Mouse (Mus musculus) embryonic facial prominence, embryonic 12.5 days (tissue): ENCODE measurements at regions not wholly inside any gene's neighbourhood (a gene's known extent, or its start where the extent isn't known, plus 50 kb on each side); places are given as distances from the start of the nearest gene placed in this dataset.
"Not testable (repeated sequence)": the region's sequence is repeated elsewhere in the genome, so short reads cannot be mapped to it uniquely, and the experiment has no call there.

ENCODE experiments used
- ATAC-seq: fragments of 200-750 bp; cut with Nextera tagmentation; 2 replicates; pipeline ENCODE4 v1.8.0; 2017; ENCODE audit not compliant: insufficient number of reproducible peaks, insufficient read depth, low FRiP score, low TSS enrichment
- H3K27ac ChIP-seq: fragments of 300-500 bp; sonication (generic); 2 replicates; pipeline ENCODE4 v1.5.1; 2016; ENCODE audit warnings: mild to moderate bottlenecking
- H3K27me3 ChIP-seq: fragments of 300-500 bp; sonication (generic); 2 replicates; pipeline ENCODE4 v1.6.1; 2016; ENCODE audit warnings: mild to moderate bottlenecking, moderate library complexity
- H3K36me3 ChIP-seq: fragments of 300-500 bp; sonication (generic); 2 replicates; pipeline ENCODE4 v1.6.1; 2016; ENCODE audit warnings: mild to moderate bottlenecking
- H3K4me1 ChIP-seq: fragments of 300-500 bp; sonication (generic); 2 replicates; pipeline ENCODE4 v1.6.1; 2016
- H3K4me2 ChIP-seq: fragments of 300-500 bp; sonication (generic); replicated peaks from 2 replicates; pipeline ENCODE4 v1.6.1; 2016; ENCODE audit warnings: mild to moderate bottlenecking, moderate library complexity
- H3K4me3 ChIP-seq: fragments of 300-500 bp; sonication (generic); 2 replicates; pipeline ENCODE4 v1.5.1; 2016; ENCODE audit warnings: mild to moderate bottlenecking
- H3K9ac ChIP-seq: fragments of 300-500 bp; sonication (generic); 2 replicates; pipeline ENCODE4 v1.6.1; 2016; ENCODE audit warnings: mild to moderate bottlenecking, moderate library complexity
- H3K9me3 ChIP-seq: fragments of 300-500 bp; sonication (generic); 2 replicates; pipeline ENCODE4 v1.6.1; 2016; ENCODE audit warnings: mild to moderate bottlenecking, moderate library complexity
- WGBS: fragments of 180-500 bp; shearing (Covaris S2); methylation state at CpG from one replicate; pipeline ENCODE4 v1.1.7; 2016; 5-methylcytosine and 5-hydroxymethylcytosine counted together

DNA sequence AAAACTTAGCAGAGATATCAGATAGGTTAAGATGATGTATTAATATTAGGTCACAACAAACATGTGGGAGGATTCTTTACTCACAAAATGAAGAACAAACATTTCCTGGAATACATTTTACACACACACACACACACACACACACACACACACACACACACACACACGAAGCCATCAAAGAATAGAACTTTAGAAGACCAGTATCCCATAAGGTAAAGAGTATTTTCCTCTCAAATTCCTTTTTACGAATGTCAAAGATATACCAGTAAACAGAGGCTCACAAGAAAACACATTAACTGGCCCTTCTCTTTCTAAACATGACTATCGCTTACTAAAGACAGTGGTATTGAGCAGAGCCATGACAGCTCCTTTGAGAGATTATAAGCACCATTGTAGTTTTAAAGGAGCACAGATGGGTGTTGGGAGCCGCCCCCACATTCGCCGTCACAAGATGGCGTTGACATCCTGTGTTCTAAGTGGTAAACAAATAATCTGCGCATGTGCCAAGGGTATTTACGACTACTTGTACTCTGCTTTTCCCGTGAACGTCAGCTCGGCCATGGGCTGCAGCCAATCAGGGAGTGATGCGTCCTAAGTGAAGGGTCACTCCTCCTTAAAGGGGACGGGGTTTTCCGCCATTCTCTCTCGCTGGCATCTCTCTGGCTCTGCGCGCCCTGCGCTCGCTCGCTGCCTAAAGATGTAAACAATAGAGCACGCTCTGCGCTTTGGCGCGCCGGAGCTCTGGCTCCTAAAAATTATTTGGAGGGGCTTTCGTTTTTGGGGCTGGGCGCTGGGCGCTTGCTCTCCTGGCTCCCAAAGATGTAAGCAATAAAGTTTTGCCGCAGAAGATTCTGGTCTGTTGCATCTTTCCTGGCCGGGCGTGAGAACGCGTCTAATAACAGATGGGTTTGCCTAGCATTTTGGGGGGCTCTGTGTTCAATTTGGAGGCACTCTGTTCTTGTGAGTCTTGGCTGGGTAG lies 160.0 kb downstream of the Csl start:
- not testable (repeated sequence) for H3K27me3 ChIP-seq, H3K36me3 ChIP-seq, H3K27ac ChIP-seq, H3K9me3 ChIP-seq, H3K4me1 ChIP-seq, ATAC-seq
- Histone ChIP-seq H3K9ac (peak overlapping the region; percentile 16), H3K4me2 (peak overlapping the region; percentile 49), H3K4me3 (peak overlapping the region; percentile 39)
- WGBS, result 46% methylated on average over 28 of the region's 34 CpGs

DNA sequence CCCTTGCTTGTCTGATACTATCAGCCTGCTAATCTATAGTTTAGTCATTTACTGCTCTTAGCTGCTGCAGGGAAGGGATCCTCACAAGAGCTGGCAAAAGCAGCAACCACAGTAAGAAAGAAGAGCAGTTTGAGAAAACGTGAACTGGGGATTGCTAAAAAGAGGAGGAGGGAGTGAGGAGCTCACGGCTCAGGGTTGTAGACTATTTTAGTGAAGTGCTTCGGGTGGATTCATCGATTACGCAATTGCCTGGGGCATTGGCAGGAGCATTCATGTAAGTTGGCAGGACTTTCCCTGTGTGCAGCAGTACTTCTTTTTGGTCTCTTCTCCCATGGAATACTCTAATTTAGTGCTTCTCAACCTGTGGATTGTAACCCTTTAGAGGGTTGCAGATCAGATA lies 157.1 kb downstream of the Csl start:
- Histone ChIP-seq H3K9ac (no peak overlapping the region), H3K9me3 (0 out of 2 replicates have a peak, but pooled peaks cover 4% of the 10 kb centered on the region), H3K27me3 (no peaks in the 10 kb centered on the region), H3K4me3 (no peak overlapping the region), H3K4me2 (no peak overlapping the region), H3K36me3 (no peaks in the 10 kb centered on the region), H3K27ac (no peak overlapping the region), H3K4me1 (no peaks in the 10 kb centered on the region)
- WGBS, result 84% methylated on average over 5 of the region's 5 CpGs
- ATAC-seq, result no peak

DNA sequence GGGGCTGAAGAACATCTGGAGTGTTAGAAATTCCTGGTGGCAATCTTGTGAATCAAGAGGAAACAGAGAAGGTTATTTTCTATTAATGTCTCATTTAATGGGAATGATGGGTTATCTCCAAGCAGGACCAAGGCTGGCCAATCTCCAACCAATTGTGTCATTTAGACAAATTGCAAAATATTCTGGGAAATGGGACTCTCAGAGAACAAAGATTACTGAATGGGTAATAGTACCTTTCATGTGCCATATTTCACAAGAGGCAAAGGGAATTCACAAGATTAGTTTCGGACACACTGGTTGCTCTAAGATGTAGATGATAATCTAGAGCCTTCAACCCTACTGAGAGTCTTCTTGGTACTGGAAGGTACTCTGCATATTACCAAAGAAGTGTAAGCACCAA lies 155.3 kb downstream of the Csl start:
- Histone ChIP-seq H3K27ac (no peak overlapping the region), H3K9ac (no peak overlapping the region), H3K4me2 (no peak overlapping the region), H3K4me3 (no peak overlapping the region), H3K36me3 (no peaks in the 10 kb centered on the region), H3K4me1 (no peaks in the 10 kb centered on the region), H3K9me3 (no peaks in the 10 kb centered on the region), H3K27me3 (no peaks in the 10 kb centered on the region)
- ATAC-seq, result no peak
- WGBS, result 86% methylated on average over 1 of the region's 1 CpGs

DNA sequence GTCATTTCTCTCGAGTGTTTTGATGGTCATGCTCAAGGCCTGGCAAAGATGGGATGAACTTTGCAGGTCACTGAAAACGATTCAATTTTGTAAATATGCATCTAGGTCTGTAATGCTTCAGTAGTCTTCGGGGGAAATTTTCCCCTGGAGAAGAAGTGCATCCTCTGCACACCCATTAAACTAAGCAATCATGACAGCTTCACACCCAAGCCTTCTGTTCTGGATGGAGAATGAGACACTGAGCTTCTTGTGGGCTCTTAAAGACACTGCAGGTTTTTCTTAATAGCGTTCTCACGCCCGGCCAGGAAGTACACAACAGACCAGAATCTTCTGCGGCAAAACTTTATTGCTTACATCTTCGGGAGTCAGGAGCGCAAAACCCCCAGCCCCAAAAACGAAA lies 151.0 kb downstream of the Csl start:
- 78% methylated on average over 10 of the region's 10 CpGs for WGBS
- no peaks in the 10 kb centered on the region for H3K4me1 ChIP-seq
- H3K27ac ChIP-seq, result no peak overlapping the region
- H3K9ac ChIP-seq, result no peak overlapping the region
- H3K4me3 ChIP-seq, result no peak overlapping the region
- peaks cover 2% of the 10 kb centered on the region; the same call in 1 of the 2 replicates for H3K9me3 ChIP-seq
- no peak for ATAC-seq
- no peaks in the 10 kb centered on the region for H3K36me3 ChIP-seq
- no peak overlapping the region for H3K4me2 ChIP-seq
- no peaks in the 10 kb centered on the region for H3K27me3 ChIP-seq

DNA sequence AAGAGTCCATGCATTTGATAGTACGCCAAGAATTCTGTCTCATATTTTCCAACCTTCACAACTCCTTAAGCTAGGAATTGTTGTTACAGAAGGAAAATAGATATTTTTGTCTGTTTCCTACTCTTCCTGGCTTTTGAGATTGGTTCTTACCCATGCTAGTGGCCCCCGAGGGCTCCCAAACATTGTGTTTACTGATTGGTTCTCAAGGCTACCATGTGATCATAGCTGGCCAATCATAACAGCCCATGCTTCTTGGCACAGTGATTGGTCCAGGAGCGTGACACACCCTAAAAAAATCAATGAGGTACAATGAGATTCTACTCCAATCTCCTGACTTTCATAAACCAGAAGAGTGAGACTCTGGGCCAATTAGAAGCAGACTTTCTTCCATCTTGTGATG lies 150.0 kb downstream of the Csl start:
- no peak for ATAC-seq
- WGBS, result 92% methylated on average over 3 of the region's 3 CpGs
- H3K27me3 ChIP-seq, result no peaks in the 10 kb centered on the region

DNA sequence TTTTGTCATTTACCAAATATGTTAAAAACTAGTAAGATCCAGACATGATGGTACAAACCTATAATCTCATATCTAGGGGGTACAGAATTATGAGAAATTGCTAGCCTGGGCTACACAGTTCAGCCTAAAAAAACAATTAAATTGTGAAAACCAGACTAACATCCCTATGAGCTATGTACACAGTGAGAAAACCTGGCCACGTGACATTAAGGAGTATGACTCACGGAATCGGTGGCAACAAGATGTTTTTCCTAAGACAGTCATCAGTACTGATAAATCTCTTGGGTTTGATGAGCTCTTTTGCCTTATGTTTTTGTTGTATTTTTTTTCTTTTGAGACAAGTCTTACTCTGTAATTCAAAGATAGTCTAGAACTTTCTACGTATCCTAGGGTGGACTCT lies 148.6 kb downstream of the Csl start:
- ATAC-seq, result no peak
- H3K4me1 ChIP-seq, result no peaks in the 10 kb centered on the region
- WGBS, result 90% methylated on average over 4 of the region's 4 CpGs

More for the DNA sequence above, 150.0 kb downstream of the Csl start:
- Histone ChIP-seq H3K9me3 (peaks cover 2% of the 10 kb centered on the region; the same call in 1 of the 2 replicates), H3K36me3 (no peaks in the 10 kb centered on the region), H3K4me2 (no peak overlapping the region), H3K4me3 (no peak overlapping the region), H3K27ac (no peak overlapping the region), H3K4me1 (no peaks in the 10 kb centered on the region), H3K9ac (no peak overlapping the region)

DNA sequence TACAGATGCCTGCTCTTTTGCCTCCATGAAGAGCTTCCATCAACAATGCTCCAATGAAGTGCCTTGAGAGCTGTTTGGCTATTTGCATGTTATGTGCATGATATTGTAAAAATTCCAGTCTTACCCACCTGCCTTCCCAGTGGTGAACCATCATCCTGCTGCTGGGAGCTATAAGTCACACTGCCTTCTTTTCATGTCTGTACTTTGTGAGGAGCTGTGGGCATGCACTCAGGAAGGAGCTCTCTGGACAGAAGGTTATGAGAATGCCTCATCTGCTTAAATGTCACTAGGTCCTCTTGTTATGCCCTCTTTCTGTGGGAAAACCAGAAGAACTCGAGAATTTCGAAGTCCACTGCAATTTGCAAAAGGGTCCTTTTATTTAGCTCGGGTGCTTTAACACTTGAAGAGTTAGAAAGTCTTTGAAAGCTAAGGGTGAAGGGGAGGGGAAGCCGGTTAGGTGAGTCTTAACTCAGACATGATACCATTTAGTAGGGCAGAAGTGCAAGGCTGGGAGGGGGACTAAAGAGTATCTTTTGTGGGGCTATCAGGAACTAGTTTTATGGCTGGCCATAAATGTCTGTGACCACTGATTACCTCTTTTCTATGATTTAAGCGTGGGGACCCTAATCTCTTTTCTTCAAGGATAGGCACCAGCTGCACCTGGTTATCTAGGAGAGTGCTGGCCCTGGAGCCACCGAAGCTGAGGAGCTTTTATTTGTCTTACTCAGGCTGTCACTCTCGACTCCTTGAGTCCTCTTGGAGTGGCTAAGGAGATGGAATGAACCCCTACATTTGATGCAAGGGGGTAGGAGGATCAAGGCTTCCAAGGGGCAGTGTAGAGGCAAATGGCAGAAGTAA lies 144.8 kb downstream of the Csl start:
- Histone ChIP-seq H3K4me3 (no peak overlapping the region), H3K9me3 (peaks cover 2% of the 10 kb centered on the region; the same call in 1 of the 2 replicates), H3K4me2 (no peak overlapping the region), H3K36me3 (no peaks in the 10 kb centered on the region), H3K27me3 (no peaks in the 10 kb centered on the region), H3K9ac (no peak overlapping the region), H3K4me1 (no peaks in the 10 kb centered on the region), H3K27ac (no peak overlapping the region)
- 60% methylated on average over 7 of the region's 7 CpGs for whole genome bisulfite sequencing
- ATAC-seq, result no peak

More for the DNA sequence above, 148.6 kb downstream of the Csl start:
- no peak overlapping the region for H3K27ac ChIP-seq
- no peak overlapping the region for H3K9ac ChIP-seq
- H3K27me3 ChIP-seq, result no peaks in the 10 kb centered on the region
- peaks cover 2% of the 10 kb centered on the region; the same call in 1 of the 2 replicates for H3K9me3 ChIP-seq
- H3K36me3 ChIP-seq, result no peaks in the 10 kb centered on the region
- H3K4me2 ChIP-seq, result no peak overlapping the region
- no peak overlapping the region for H3K4me3 ChIP-seq

DNA sequence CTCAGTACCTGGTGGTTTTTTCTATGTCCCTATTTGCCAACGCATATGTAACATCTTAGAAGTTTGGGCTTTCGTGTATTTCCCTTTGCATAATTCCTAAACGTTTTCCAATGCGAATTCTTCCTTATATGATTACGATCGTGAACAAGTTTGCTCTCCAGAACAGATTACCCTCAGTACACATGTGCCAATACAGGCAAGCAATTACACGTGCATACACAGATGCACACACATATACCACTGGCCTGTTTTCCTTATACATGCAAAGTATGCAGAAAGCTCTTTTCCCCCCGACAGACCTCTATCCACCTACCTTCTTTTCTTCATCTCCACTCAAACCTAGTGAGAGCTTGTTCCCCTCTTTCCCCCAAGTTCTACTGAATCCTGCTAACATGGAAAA lies 144.1 kb downstream of the Csl start:
- no peak for ATAC-seq
- 80% methylated on average over 8 of the region's 8 CpGs for WGBS
- Histone ChIP-seq H3K9me3 (peaks cover 2% of the 10 kb centered on the region; the same call in 1 of the 2 replicates), H3K4me3 (no peak overlapping the region), H3K27ac (no peak overlapping the region), H3K9ac (no peak overlapping the region), H3K36me3 (no peaks in the 10 kb centered on the region), H3K4me1 (no peaks in the 10 kb centered on the region), H3K27me3 (no peaks in the 10 kb centered on the region), H3K4me2 (no peak overlapping the region)

DNA sequence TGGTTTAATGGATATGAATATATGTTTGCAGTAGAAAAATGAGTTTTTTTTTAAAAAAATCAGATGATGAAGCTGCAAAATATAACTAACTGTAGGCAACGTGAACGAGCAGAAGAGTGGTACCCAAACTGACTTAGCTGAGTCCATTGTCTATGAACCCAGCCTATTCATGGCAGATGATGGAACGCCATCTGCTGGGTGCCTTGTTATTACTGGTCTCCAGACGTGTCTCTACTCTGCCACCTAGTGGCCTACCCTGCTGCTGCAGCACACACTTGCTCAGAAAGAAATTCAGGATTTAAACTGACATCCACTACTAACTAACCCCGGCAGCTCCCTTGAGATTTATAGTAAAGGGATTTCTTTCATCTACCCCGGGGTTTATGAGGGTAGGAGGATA lies 143.7 kb downstream of the Csl start:
- Histone ChIP-seq H3K36me3 (no peaks in the 10 kb centered on the region), H3K9me3 (peaks cover 2% of the 10 kb centered on the region; the same call in 1 of the 2 replicates), H3K27me3 (no peaks in the 10 kb centered on the region), H3K9ac (no peak overlapping the region), H3K4me3 (no peak overlapping the region), H3K27ac (no peak overlapping the region), H3K4me1 (no peaks in the 10 kb centered on the region), H3K4me2 (no peak overlapping the region)
- 13% methylated on average over 6 of the region's 6 CpGs for WGBS
- no peak for ATAC-seq

DNA sequence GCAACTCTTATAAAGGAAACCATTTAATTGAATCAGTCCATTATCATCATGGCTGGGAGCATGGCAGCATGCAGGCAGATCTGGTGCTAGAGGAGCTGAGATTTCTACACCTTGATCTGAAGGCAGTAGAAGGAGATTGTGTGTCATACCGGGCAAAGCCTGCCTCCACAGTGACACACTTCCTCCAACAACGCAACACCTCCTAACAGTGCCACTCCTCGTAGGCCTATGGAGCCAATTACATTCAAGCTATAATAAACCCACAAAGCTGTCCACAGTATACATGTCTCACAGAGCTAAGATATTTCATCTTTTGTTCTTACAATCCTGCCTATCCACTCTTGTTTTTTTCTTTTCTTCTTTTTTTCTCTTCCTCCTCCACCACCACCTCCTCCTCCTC lies 141.8 kb downstream of the Csl start:
- Histone ChIP-seq H3K9ac (no peak overlapping the region), H3K9me3 (peaks cover 2% of the 10 kb centered on the region; the same call in 1 of the 2 replicates), H3K27me3 (no peaks in the 10 kb centered on the region), H3K4me2 (no peak overlapping the region), H3K4me1 (no peaks in the 10 kb centered on the region), H3K27ac (no peak overlapping the region), H3K4me3 (no peak overlapping the region), H3K36me3 (no peaks in the 10 kb centered on the region)
- no peak for ATAC-seq
- WGBS, result 84% methylated on average over 3 of the region's 3 CpGs

DNA sequence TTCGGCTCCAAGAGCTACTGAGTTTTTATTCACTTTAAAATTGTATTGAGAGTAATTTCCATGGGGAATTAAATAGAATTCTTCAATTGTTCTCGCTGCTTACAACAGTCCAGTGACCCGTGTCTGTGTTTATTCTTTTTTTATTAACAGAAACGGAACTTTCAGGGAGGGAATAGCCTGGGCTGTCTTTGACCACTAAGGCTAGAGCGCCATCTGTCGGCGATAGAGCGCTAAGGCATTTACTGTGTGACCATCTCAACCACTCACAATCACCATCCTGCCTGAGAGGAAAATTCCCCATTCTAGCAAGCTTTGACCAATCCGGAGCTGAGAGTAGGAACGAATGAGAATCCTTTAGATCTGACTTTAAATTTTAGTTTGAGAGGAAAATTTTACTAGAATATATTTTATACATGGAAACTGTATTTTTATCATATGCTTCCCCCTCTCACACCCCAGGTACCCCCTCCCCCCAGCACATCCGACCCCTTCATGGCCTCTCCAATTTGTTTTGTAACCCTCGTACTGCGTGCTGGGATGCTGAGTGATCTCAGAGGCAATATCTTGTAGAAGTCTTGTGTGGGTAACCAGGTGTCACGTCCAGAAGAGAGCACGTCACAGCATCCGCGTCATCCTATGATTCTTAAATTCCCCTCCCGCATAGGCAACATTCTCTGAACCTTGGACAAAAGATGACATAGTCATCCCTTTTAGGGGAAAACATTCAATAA lies 139.9 kb downstream of the Csl start:
- peak overlapping the region; percentile 6; the same call in 1 of the 2 replicates for H3K4me2 ChIP-seq
- H3K4me1 ChIP-seq, result no peaks in the 10 kb centered on the region
- peak; percentile 53; the same call in 1 of the 2 replicates for ATAC-seq
- no peak overlapping the region for H3K27ac ChIP-seq
- no peaks in the 10 kb centered on the region for H3K27me3 ChIP-seq
- no peaks in the 10 kb centered on the region for H3K9me3 ChIP-seq
- WGBS, result 44% methylated on average over 18 of the region's 18 CpGs
- H3K9ac ChIP-seq, result no peak overlapping the region
- H3K36me3 ChIP-seq, result no peaks in the 10 kb centered on the region
- H3K4me3 ChIP-seq, result no peak overlapping the region
